ENCODE assay signal across 29 mouse cellular contexts in the genomic region with DNA sequence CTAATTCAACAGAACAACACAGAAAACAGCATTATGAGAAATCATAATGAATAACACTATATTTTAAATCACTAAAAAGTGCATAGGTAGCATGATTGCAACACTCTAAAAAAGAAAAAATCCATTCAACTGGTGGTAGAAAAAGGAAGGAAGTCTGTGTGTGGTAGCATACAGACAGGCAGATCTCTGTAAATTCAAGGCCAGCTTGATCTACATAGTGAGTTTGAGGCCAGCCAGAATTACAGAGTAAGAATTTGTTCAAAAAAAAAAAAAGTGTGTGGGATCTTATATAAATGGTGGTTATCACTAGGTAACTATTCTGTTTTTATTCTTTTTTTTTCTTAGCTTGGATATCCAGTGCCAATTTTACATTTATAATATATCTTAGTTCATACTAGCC. TPM values are rescaled to one million over a fixed set of nuclear protein-coding genes. Genes with fewer than 3 reads are reported as not detected.
DNase-seq lines count a peak whose midpoint lies in the region; ATAC-seq and TF ChIP-seq lines count a peak whose summit lies in the region.
"Had no signal": no experiment of that assay in that cellular context is flagged by ENCODE, and none has a peak within 500 bp of the region (broad histone marks: within the 10 kb centered on the region; RNA-seq: fewer than 3 reads in every experiment).

No protein-coding gene starts in this region.

- H3K4me1 ChIP-seq in liver, postnatal 0 days (ENCODE audit: insufficient read depth) = peaks cover 16% of the 10 kb centered on the region
- H3K4me1 ChIP-seq in liver, embryonic 11.5 days (replicated peaks; ENCODE audit: control insufficient read depth, insufficient read depth, low read length) = peaks cover 20% of the 10 kb centered on the region
- peaks cover 10 to 24% of the 10 kb centered on the region in 2 experiments for H3K4me1 ChIP-seq in MEL (ENCODE audit: control insufficient read depth in 1 of 2, insufficient read depth in 2 of 2, low read length in 2 of 2)

- no peak for TF ChIP-seq POLR2A in MEL (IDR thresholded peaks at IDR 0.05; ENCODE audit: control insufficient read depth in 1 of 2, insufficient read depth in 1 of 2, low read depth in 1 of 2, low read length in 2 of 2, poor library complexity in 1 of 2)

- TF ChIP-seq CTCF in liver, postnatal 0 days (IDR thresholded peaks at IDR 0.05; ENCODE audit: low read depth) = no peak
- no peak for TF ChIP-seq CTCF in MEL (IDR thresholded peaks at IDR 0.05 in 2 of 3, conservative IDR thresholded peaks at IDR 0.05 in 1 of 3; ENCODE audit: control insufficient read depth in 1 of 3, insufficient read depth in 1 of 3, low read depth in 2 of 3, low read length in 3 of 3, poor library complexity in 1 of 3, severe bottlenecking in 1 of 3)

- TF ChIP-seq EP300 in liver, postnatal 0 days (IDR thresholded peaks at IDR 0.05; ENCODE audit: low read depth) = no peak
- TF ChIP-seq EP300 in MEL (IDR thresholded peaks at IDR 0.05; ENCODE audit: low read depth in 1 of 2, low read length in 2 of 2) = no peak

- H3K9me3 ChIP-seq in liver, postnatal 0 days (ENCODE audit: low read length) = no peaks in the 10 kb centered on the region
- H3K9me3 ChIP-seq in liver, embryonic 11.5 days (ENCODE audit: control insufficient read depth, low read length) = peaks cover 3% of the 10 kb centered on the region; the same call in 1 of the 2 replicates
- no peaks in the 10 kb centered on the region for H3K9me3 ChIP-seq in MEL (replicated peaks; ENCODE audit: insufficient read depth, low read length)
- H3K9me3 ChIP-seq: embryonic facial prominence, embryonic 13.5 days; embryonic facial prominence, embryonic 15.5 days; forebrain, embryonic 10.5 days; forebrain, embryonic 12.5 days had no signal

- ATAC-seq in liver, postnatal 0 days = no peak
- ATAC-seq in liver, embryonic 11.5 days (replicated peaks; ENCODE audit: low FRiP score) = no peak
- ATAC-seq in granulocyte monocyte progenitor cell, adult 5-6 weeks (replicated peaks; ENCODE audit: poor library complexity, severe bottlenecking) = peak; percentile 24
- ATAC-seq: CD4-positive, CD25-positive, alpha-beta regulatory T cell, adult 4 months; forebrain, embryonic 14.5 days; forebrain, embryonic 16.5 days had no signal

- no peak for DNase-seq in liver, postnatal 0 days
- DNase-seq in liver, embryonic 11.5 days (ENCODE audit: low spot score) = no peak
- peak; percentile 86 for DNase-seq in 416B (ENCODE audit: low read depth)
- DNase-seq in MEL (ENCODE audit: low read depth, low spot score) = peak; percentile 54
- DNase-seq in right cerebral cortex, postnatal 36 days (ENCODE audit: low spot score in 2 of 2) = no peak
- DNase-seq in lung, adult 18-20 months = no peak
- no peak for DNase-seq in urinary bladder, postnatal 4 days (ENCODE audit: low spot score in 2 of 2)
- DNase-seq: adrenal gland, adult 2 months; adrenal gland, postnatal 10 days; adrenal gland, postnatal 36 days; B cell, adult 2 months; cerebellum, adult 11-12 months; cerebellum, adult 2 months; cerebellum, adult 9-10 months; cerebellum, postnatal 10 days; cerebellum, postnatal 25 days; embryo, embryonic 11 days had no signal

- peaks cover 31% of the 10 kb centered on the region for H3K79me2 ChIP-seq in MEL (ENCODE audit: control insufficient read depth, insufficient read depth, low read length, poor library complexity)

- no peak for TF ChIP-seq RAD21 in MEL (IDR thresholded peaks at IDR 0.05; ENCODE audit: low read depth, low read length)

- H3K4me3 ChIP-seq in liver, postnatal 0 days (ENCODE audit: low read depth, low read length) = no peak overlapping the region
- H3K4me3 ChIP-seq in liver, embryonic 11.5 days (ENCODE audit: low read depth, low read length) = no peak overlapping the region
- no peak overlapping the region for H3K4me3 ChIP-seq in MEL (ENCODE audit: control insufficient read depth in 1 of 2, insufficient read depth in 1 of 2, low read depth in 2 of 2, low read length in 2 of 2)
- H3K4me3 ChIP-seq: embryonic facial prominence, embryonic 13.5 days; forebrain, embryonic 12.5 days had no signal

- no peaks in the 10 kb centered on the region for H3K27me3 ChIP-seq in liver, postnatal 0 days (ENCODE audit: insufficient read depth, low read length)
- no peaks in the 10 kb centered on the region for H3K27me3 ChIP-seq in liver, embryonic 11.5 days (replicated peaks; ENCODE audit: control insufficient read depth, insufficient read depth, low read length)
- H3K27me3 ChIP-seq in MEL (ENCODE audit: control insufficient read depth in 1 of 2, insufficient read depth in 2 of 2, low read length in 2 of 2) = no peaks in the 10 kb centered on the region
- H3K27me3 ChIP-seq: CH12.LX; embryonic facial prominence, embryonic 13.5 days; embryonic facial prominence, embryonic 15.5 days; forebrain, embryonic 12.5 days had no signal

- H3K27ac ChIP-seq in liver, postnatal 0 days (ENCODE audit: low read depth) = peak overlapping the region; percentile 50; the same call in 1 of the 2 replicates
- H3K27ac ChIP-seq in liver, embryonic 11.5 days (ENCODE audit: low read depth, low read length) = no peak overlapping the region
- H3K27ac ChIP-seq in MEL (ENCODE audit: control insufficient read depth, low read depth, low read length) = no peak overlapping the region
- H3K27ac ChIP-seq: embryonic facial prominence, embryonic 15.5 days; forebrain, embryonic 10.5 days; forebrain, embryonic 12.5 days had no signal

- H3K4me2 ChIP-seq in liver, postnatal 0 days (ENCODE audit: low read depth, low read length) = peak overlapping the region; percentile 77
- no peak overlapping the region for H3K4me2 ChIP-seq in liver, embryonic 11.5 days
- H3K4me2 ChIP-seq: embryonic facial prominence, embryonic 15.5 days had no signal

- H3K36me3 ChIP-seq in liver, postnatal 0 days (replicated peaks; ENCODE audit: insufficient read depth, low read length) = no peaks in the 10 kb centered on the region
- H3K36me3 ChIP-seq in liver, embryonic 11.5 days (ENCODE audit: control insufficient read depth, insufficient read depth, low read length) = no peaks in the 10 kb centered on the region
- peaks cover 0 to 26% of the 10 kb centered on the region in 2 experiments; a peak in 3 of 4 replicates for H3K36me3 ChIP-seq in MEL (ENCODE audit: control insufficient read depth in 1 of 2, insufficient read depth in 2 of 2, low read length in 2 of 2)
- H3K36me3 ChIP-seq: embryonic facial prominence, embryonic 13.5 days; forebrain, embryonic 12.5 days had no signal

- no peak overlapping the region for H3K9ac ChIP-seq in liver, postnatal 0 days (replicated peaks)
- no peak overlapping the region for H3K9ac ChIP-seq in liver, embryonic 11.5 days (ENCODE audit: low read depth, low read length)
- H3K9ac ChIP-seq in MEL (ENCODE audit: control insufficient read depth, low read depth, low read length, poor library complexity, severe bottlenecking) = no peak overlapping the region
- H3K9ac ChIP-seq: embryonic facial prominence, embryonic 13.5 days; embryonic facial prominence, embryonic 15.5 days; forebrain, embryonic 12.5 days had no signal

RNA-seq across cellular contexts. Expression of gene Zfp62, which starts 1.9 kb away (rescaled TPM):
- 8.6 and 8.8 TPM in 2 replicates for polyA plus RNA-seq in liver, postnatal 0 days (2015; fragmentation: Nextera tagmentation; extraction: Ambion mirVana)
- polyA plus RNA-seq in liver, embryonic 11.5 days (2014; fragmentation: Nextera tagmentation; extraction: Ambion mirVana) = 30.9 and 32.2 TPM in 2 replicates
- 30.8 and 31.8 TPM in 2 replicates for total RNA-seq in MEL (2012; rRNA removed)
- 100 to 1,000 TPM in 1 of 2 experiments, 10 to 100 TPM in 1; 16.7 to 132 TPM for polyA plus RNA-seq in MEL (2012; ENCODE audit: insufficient read depth in 1 of 2, insufficient read length in 2 of 2, low read depth in 1 of 2, low replicate concordance in 2 of 2, missing spikeins in 1 of 2)
- 46.4 and 46.5 TPM in 2 replicates for total RNA-seq in granulocyte monocyte progenitor cell, adult 5-6 weeks (2014; fragmentation: Nextera tagmentation)
- total RNA-seq in granulocyte monocyte progenitor cell, adult 5-6 weeks (2017) = 62.2 and 88.5 TPM in 2 replicates

RNA-seq across cellular contexts. Expression of gene Btnl9, which starts 14.2 kb away (rescaled TPM):
- 1.6 and 1.9 TPM in 2 replicates for polyA plus RNA-seq in liver, postnatal 0 days (2015; fragmentation: Nextera tagmentation; extraction: Ambion mirVana)
- polyA plus RNA-seq in liver, embryonic 11.5 days (2014; fragmentation: Nextera tagmentation; extraction: Ambion mirVana) = 2.0 and 2.2 TPM in 2 replicates
- not detected in 2 replicates for total RNA-seq in MEL (2012; rRNA removed)
- under 1 TPM in 1 of 2 experiments, not detected in 1; 0.03 TPM for polyA plus RNA-seq in MEL (2012; ENCODE audit: insufficient read depth in 1 of 2, insufficient read length in 2 of 2, low read depth in 1 of 2, low replicate concordance in 2 of 2, missing spikeins in 1 of 2)
- 3.8 and 4.1 TPM in 2 replicates for total RNA-seq in granulocyte monocyte progenitor cell, adult 5-6 weeks (2014; fragmentation: Nextera tagmentation)
- 5.3 and 7.6 TPM in 2 replicates for total RNA-seq in granulocyte monocyte progenitor cell, adult 5-6 weeks (2017)
- polyA plus RNA-seq: cerebellum, adult 2 months; erythroblast, embryonic 14.5 days; forebrain, embryonic 12.5 days; forebrain, embryonic 14.5 days; forebrain, embryonic 16.5 days; G1E had no signal

RNA-seq across cellular contexts. Expression of gene Mgat1, which starts 42.8 kb away (rescaled TPM):
- polyA plus RNA-seq in liver, postnatal 0 days (2015; fragmentation: Nextera tagmentation; extraction: Ambion mirVana) = 56.3 and 58.2 TPM in 2 replicates
- polyA plus RNA-seq in liver, embryonic 11.5 days (2014; fragmentation: Nextera tagmentation; extraction: Ambion mirVana) = 41.7 and 43.3 TPM in 2 replicates
- total RNA-seq in MEL (2012; rRNA removed) = 41.1 and 41.9 TPM in 2 replicates
- 10 to 100 TPM in 1 of 2 experiments, not detected in 1; 44.3 TPM for polyA plus RNA-seq in MEL (2012; ENCODE audit: insufficient read depth in 1 of 2, insufficient read length in 2 of 2, low read depth in 1 of 2, low replicate concordance in 2 of 2, missing spikeins in 1 of 2)
- total RNA-seq in granulocyte monocyte progenitor cell, adult 5-6 weeks (2014; fragmentation: Nextera tagmentation) = 44.1 and 74.5 TPM in 2 replicates
- total RNA-seq in granulocyte monocyte progenitor cell, adult 5-6 weeks (2017) = 51.6 and 59.4 TPM in 2 replicates

RNA-seq across cellular contexts. Expression of gene Olfr1394, which starts 47.0 kb away (rescaled TPM):
- not detected in 2 replicates for polyA plus RNA-seq in liver, postnatal 0 days (2015; fragmentation: Nextera tagmentation; extraction: Ambion mirVana)
- polyA plus RNA-seq in liver, embryonic 11.5 days (2014; fragmentation: Nextera tagmentation; extraction: Ambion mirVana) = not detected in 2 replicates
- not detected in 2 replicates for total RNA-seq in MEL (2012; rRNA removed)
- not detected for polyA plus RNA-seq in MEL (2012; ENCODE audit: insufficient read depth in 1 of 2, insufficient read length in 2 of 2, low read depth in 1 of 2, low replicate concordance in 2 of 2, missing spikeins in 1 of 2)
- not detected in 2 replicates for total RNA-seq in granulocyte monocyte progenitor cell, adult 5-6 weeks (2014; fragmentation: Nextera tagmentation)
- not detected in 2 replicates for total RNA-seq in granulocyte monocyte progenitor cell, adult 5-6 weeks (2017)
- total RNA-seq: adrenal gland, adult 2 months; adrenal gland, postnatal 10 days; adrenal gland, postnatal 36 days; CH12.LX had no signal
- polyA plus RNA-seq: adrenal gland, adult 2 months; CD4-positive, CD25-positive, alpha-beta regulatory T cell, adult 4 months; cerebellum, adult 2 months; embryonic facial prominence, embryonic 11.5 days; embryonic facial prominence, embryonic 13.5 days; erythroblast, embryonic 14.5 days; forebrain, embryonic 10.5 days; forebrain, embryonic 12.5 days; forebrain, embryonic 14.5 days; forebrain, embryonic 16.5 days; G1E had no signal

RNA-seq across cellular contexts. Expression of gene Olfr1395, which starts 59.1 kb away (rescaled TPM):
- polyA plus RNA-seq in liver, postnatal 0 days (2015; fragmentation: Nextera tagmentation; extraction: Ambion mirVana) = not detected in 2 replicates
- polyA plus RNA-seq in liver, embryonic 11.5 days (2014; fragmentation: Nextera tagmentation; extraction: Ambion mirVana) = not detected in 2 replicates
- not detected in 2 replicates for total RNA-seq in MEL (2012; rRNA removed)
- polyA plus RNA-seq in MEL (2012; ENCODE audit: insufficient read depth in 1 of 2, insufficient read length in 2 of 2, low read depth in 1 of 2, low replicate concordance in 2 of 2, missing spikeins in 1 of 2) = not detected
- not detected in 2 replicates for total RNA-seq in granulocyte monocyte progenitor cell, adult 5-6 weeks (2014; fragmentation: Nextera tagmentation)
- not detected in 2 replicates for total RNA-seq in granulocyte monocyte progenitor cell, adult 5-6 weeks (2017)
- total RNA-seq: adrenal gland, adult 2 months; adrenal gland, postnatal 10 days; adrenal gland, postnatal 36 days; CH12.LX had no signal
- polyA plus RNA-seq: adrenal gland, adult 2 months; CD4-positive, CD25-positive, alpha-beta regulatory T cell, adult 4 months; embryonic facial prominence, embryonic 11.5 days; embryonic facial prominence, embryonic 13.5 days; erythroblast, embryonic 14.5 days; forebrain, embryonic 10.5 days; forebrain, embryonic 12.5 days; forebrain, embryonic 14.5 days; forebrain, embryonic 16.5 days; G1E had no signal

Comparison
In these comparisons a context has a peak if more than half of its experiments do, and no peak if none do; other contexts are left out.
1. DNase-seq: peak in 416B (single experiment) and MEL (single experiment); none in liver, postnatal 0 days (single experiment), liver, embryonic 11.5 days (single experiment), right cerebral cortex, postnatal 36 days (0 of 2), lung, adult 18-20 months (0 of 2) and urinary bladder, postnatal 4 days (0 of 2).